Mouse (Mus musculus) embryonic facial prominence, embryonic 11.5 days (tissue): Measurements from ENCODE around the gene H2afy2. TPM values are rescaled to one million over a fixed set of nuclear protein-coding genes. Genes with fewer than 3 reads are reported as not detected.

ENCODE experiments used
- ATAC-seq: fragments of 200-750 bp; cut with Nextera tagmentation; replicated peaks from 2 replicates; pipeline ENCODE4 v1.8.0; 2017; ENCODE audit warnings: low read depth; ENCODE audit not compliant: insufficient number of reproducible peaks, low FRiP score, low TSS enrichment
- DNase-seq: peaks from one replicate; pipeline ENCODE4 v3.0.0-alpha.2; 2015; ENCODE audit warnings: low spot score
- H3K27ac ChIP-seq: fragments of 300-500 bp; sonication (generic); replicated peaks from 2 replicates; pipeline ENCODE4 v1.5.1; 2014; ENCODE audit warnings: mild to moderate bottlenecking, low read depth, low read length, control low read depth
- H3K27me3 ChIP-seq: fragments of 300-500 bp; sonication (generic); 2 replicates; pipeline ENCODE4 v1.6.1; 2014; ENCODE audit warnings: mild to moderate bottlenecking, low read length, moderate library complexity, mixed read lengths; ENCODE audit not compliant: control insufficient read depth, insufficient read depth
- H3K36me3 ChIP-seq: fragments of 300-500 bp; sonication (generic); replicated peaks from 2 replicates; pipeline ENCODE4 v1.6.1; 2014; ENCODE audit warnings: low read depth, mild to moderate bottlenecking, low read length, moderate library complexity, mixed read lengths; ENCODE audit not compliant: control insufficient read depth, insufficient read depth
- H3K4me1 ChIP-seq: fragments of 300-500 bp; sonication (generic); 2 replicates; pipeline ENCODE4 v1.6.1; 2014; ENCODE audit warnings: low read length, mixed read lengths; ENCODE audit not compliant: control insufficient read depth, insufficient read depth
- H3K4me2 ChIP-seq: fragments of 300-500 bp; sonication (generic); 2 replicates; pipeline ENCODE4 v1.6.1; 2014; ENCODE audit warnings: low read depth, mild to moderate bottlenecking, control low read depth, low read length, moderate library complexity
- H3K4me3 ChIP-seq: fragments of 300-500 bp; sonication (generic); 2 replicates; pipeline ENCODE4 v1.5.1; 2014; ENCODE audit warnings: low read depth, low read length, control low read depth
- H3K9ac ChIP-seq: fragments of 300-500 bp; sonication (generic); replicated peaks from 2 replicates; pipeline ENCODE4 v1.6.1; 2014; ENCODE audit warnings: mild to moderate bottlenecking, control low read depth, low read length
- H3K9me3 ChIP-seq: fragments of 300-500 bp; sonication (generic); replicated peaks from 2 replicates; pipeline ENCODE4 v1.6.1; 2016; ENCODE audit warnings: mild to moderate bottlenecking, low read length, inconsistent platforms, mixed read lengths; ENCODE audit not compliant: control insufficient read depth
- WGBS: fragments of 180-500 bp; shearing (Covaris S2); extraction: QIAGEN DNeasy Blood & Tissue Kit; methylation state at CpG from one replicate; pipeline ENCODE4 v1.1.7; 2014; 5-methylcytosine and 5-hydroxymethylcytosine counted together
- polyA plus RNA-seq: library from polyadenylated mRNA; unstranded; fragments of >200 nt; fragmentation: Nextera tagmentation; extraction: Ambion mirVana; gene quantifications from 2 replicates; pipeline ENCODE4 v1.2.1, GENCODE M21; 2014

Gene H2afy2
- polyA plus RNA-seq, 1 experiment from 2014 or later: 335 TPM

DNA sequence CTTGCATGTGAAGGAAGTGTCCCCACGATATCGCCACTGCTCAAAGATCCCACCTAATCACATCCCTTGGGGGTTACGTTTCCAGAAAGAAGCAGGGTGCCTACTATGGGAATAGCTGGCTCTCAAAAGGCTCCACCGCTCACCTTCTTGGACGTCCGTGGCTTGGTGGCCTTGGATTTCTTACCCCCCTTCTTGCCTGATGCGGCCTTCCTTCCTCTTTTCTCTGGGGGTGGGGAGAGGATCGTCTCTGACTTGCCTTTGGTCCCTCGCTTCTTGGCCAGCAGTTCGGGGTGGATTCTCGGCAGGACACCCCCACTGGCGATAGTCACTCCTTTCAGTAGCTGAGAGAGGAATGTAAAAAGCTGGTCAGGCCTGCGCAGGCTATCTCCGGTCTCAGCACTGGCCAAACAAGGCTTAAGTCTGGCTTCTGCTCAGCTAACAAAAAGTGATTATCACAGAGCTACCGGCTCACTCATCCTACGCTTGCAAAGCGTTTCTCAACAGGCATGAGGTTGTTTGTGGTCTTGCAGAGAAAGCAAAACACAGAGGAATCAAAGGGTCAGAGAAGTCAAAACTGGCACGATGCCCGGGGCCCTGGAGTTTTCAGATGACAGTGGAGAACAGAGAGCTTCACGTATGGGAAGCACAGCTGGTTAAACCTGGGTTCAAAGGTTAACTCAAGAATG, 32.3 kb downstream of the H2afy2 start:
- DNase-seq (no peak), ATAC-seq (no peak)
- 78% methylated on average over 20 of the region's 20 CpGs for WGBS
- H3K9me3 ChIP-seq: no peaks in the 10 kb centered on the region
- no peak overlapping the region for H3K9ac ChIP-seq
- peaks cover 32% of the 10 kb centered on the region for H3K36me3 ChIP-seq
- H3K4me3 ChIP-seq: no peak overlapping the region
- H3K27me3 ChIP-seq: no peaks in the 10 kb centered on the region
- no peaks in the 10 kb centered on the region for H3K4me1 ChIP-seq
- H3K4me2 ChIP-seq: no peak overlapping the region
- no peak overlapping the region for H3K27ac ChIP-seq

GRCm38 (mm10) chr10:61750014-61750413, 33.9 kb downstream of the H2afy2 start:
- DNase-seq (no peak), ATAC-seq (no peak)
- H3K27me3 ChIP-seq: no peaks in the 10 kb centered on the region
- H3K4me3 ChIP-seq: no peak overlapping the region
- no peak overlapping the region for H3K4me2 ChIP-seq
- peaks cover 42% of the 10 kb centered on the region for H3K36me3 ChIP-seq
- no peak overlapping the region for H3K9ac ChIP-seq
- no peaks in the 10 kb centered on the region; the same call in 1 of the 2 replicates for H3K9me3 ChIP-seq
- 90% methylated on average over 9 of the region's 9 CpGs for WGBS
- H3K4me1 ChIP-seq: no peaks in the 10 kb centered on the region
- no peak overlapping the region for H3K27ac ChIP-seq

DNA sequence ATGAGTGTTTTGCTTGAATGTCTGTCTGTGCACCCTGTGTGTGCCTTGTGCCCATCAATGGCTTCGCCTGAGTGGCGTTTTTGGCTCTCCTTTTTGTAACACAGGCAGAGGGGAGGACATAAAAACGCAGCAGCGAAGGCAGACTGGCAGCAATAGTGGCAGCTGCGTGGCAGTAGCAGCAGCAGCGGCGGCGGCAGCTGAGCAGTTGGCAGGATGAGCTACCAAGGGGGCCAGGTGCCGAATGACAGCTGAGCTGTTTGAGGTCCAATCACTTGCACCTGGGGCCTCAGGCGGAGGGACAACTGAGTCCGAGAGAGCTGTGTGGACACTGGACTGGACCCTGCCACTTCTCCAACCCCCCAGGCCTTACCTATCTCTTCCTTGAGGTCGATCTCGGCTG, 36.6 kb downstream of the H2afy2 start:
- ATAC-seq: no peak
- H3K4me3 ChIP-seq: no peak overlapping the region
- H3K36me3 ChIP-seq: peaks cover 46% of the 10 kb centered on the region
- no peak for DNase-seq
- H3K9ac ChIP-seq: no peak overlapping the region
- H3K9me3 ChIP-seq: no peaks in the 10 kb centered on the region; the same call in 1 of the 2 replicates
- WGBS: 96% methylated on average over 13 of the region's 13 CpGs
- no peak overlapping the region for H3K4me2 ChIP-seq
- no peak overlapping the region for H3K27ac ChIP-seq
- no peaks in the 10 kb centered on the region for H3K4me1 ChIP-seq
- no peaks in the 10 kb centered on the region for H3K27me3 ChIP-seq

GRCm38 (mm10) chr10:61745133-61745532, 38.8 kb downstream of the H2afy2 start:
- ATAC-seq (no peak), DNase-seq (peak; percentile 67)
- Histone ChIP-seq H3K36me3 (peaks cover 44% of the 10 kb centered on the region), H3K9me3 (no peaks in the 10 kb centered on the region; the same call in 1 of the 2 replicates), H3K4me3 (no peak overlapping the region), H3K4me1 (no peaks in the 10 kb centered on the region), H3K4me2 (no peak overlapping the region), H3K27me3 (no peaks in the 10 kb centered on the region), H3K9ac (no peak overlapping the region), H3K27ac (no peak overlapping the region)
- WGBS: 88% methylated on average over 4 of the region's 4 CpGs

DNA sequence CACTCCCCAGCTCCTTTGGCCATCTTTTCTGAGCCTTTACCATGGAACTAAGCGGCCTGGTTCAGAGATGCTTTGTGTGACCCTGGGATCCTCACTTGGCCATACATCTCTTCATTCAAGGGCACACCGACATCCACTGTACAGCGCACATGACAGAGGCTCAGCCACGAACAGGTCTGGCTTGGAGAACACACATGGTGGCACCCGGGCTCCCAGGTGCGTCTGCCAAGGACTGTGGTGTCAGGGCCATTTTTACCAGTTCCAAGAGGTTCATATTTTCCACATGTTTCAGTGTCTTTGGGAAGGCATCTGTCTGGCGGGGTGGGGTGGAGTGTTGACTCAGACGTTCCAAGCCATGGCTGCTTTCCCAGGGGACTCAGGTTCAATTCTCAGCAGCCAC, 41.6 kb downstream of the H2afy2 start:
- no peak overlapping the region for H3K4me3 ChIP-seq
- H3K27ac ChIP-seq: no peak overlapping the region
- H3K27me3 ChIP-seq: no peaks in the 10 kb centered on the region
- H3K9ac ChIP-seq: no peak overlapping the region
- H3K4me2 ChIP-seq: no peak overlapping the region
- ATAC-seq (no peak), DNase-seq (no peak)
- WGBS: 93% methylated on average over 8 of the region's 8 CpGs
- H3K36me3 ChIP-seq: peaks cover 36% of the 10 kb centered on the region
- H3K4me1 ChIP-seq: no peaks in the 10 kb centered on the region
- no peaks in the 10 kb centered on the region; the same call in 1 of the 2 replicates for H3K9me3 ChIP-seq

DNA sequence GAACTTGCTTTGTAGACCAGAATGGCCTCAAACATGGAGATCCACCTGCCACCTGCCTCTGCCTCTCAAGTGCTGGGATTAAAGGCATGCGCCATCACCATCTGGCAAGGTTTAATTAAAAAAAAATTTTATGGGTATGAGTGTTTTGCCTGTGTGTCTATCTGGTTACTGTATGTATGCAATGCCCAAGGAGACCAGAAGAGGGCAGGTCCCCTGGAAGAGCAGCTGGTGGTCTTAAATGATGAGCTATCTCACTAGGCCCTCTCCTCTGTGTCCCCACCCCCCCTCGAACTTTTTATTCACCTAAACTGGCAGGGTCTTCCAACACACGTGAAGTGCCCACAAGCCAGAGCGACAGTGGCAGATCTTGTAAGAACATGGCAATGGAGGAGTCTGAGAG, 42.1 kb downstream of the H2afy2 start:
- H3K4me1 ChIP-seq: no peaks in the 10 kb centered on the region
- no peaks in the 10 kb centered on the region for H3K27me3 ChIP-seq
- H3K4me3 ChIP-seq: no peak overlapping the region
- H3K9ac ChIP-seq: no peak overlapping the region
- H3K36me3 ChIP-seq: peaks cover 32% of the 10 kb centered on the region
- no peak overlapping the region for H3K4me2 ChIP-seq
- 89% methylated on average over 4 of the region's 4 CpGs for WGBS
- ATAC-seq (no peak), DNase-seq (no peak)
- H3K27ac ChIP-seq: no peak overlapping the region
- no peaks in the 10 kb centered on the region; the same call in 1 of the 2 replicates for H3K9me3 ChIP-seq

GRCm38 (mm10) chr10:61741306-61741705, 42.6 kb downstream of the H2afy2 start:
- Histone ChIP-seq H3K9me3 (no peaks in the 10 kb centered on the region; the same call in 1 of the 2 replicates), H3K4me3 (no peak overlapping the region), H3K4me1 (no peaks in the 10 kb centered on the region), H3K36me3 (peaks cover 29% of the 10 kb centered on the region), H3K27me3 (no peaks in the 10 kb centered on the region), H3K9ac (no peak overlapping the region), H3K4me2 (no peak overlapping the region), H3K27ac (no peak overlapping the region)
- ATAC-seq (no peak), DNase-seq (no peak)
- WGBS: 77% methylated on average over 1 of the region's 1 CpGs

DNA sequence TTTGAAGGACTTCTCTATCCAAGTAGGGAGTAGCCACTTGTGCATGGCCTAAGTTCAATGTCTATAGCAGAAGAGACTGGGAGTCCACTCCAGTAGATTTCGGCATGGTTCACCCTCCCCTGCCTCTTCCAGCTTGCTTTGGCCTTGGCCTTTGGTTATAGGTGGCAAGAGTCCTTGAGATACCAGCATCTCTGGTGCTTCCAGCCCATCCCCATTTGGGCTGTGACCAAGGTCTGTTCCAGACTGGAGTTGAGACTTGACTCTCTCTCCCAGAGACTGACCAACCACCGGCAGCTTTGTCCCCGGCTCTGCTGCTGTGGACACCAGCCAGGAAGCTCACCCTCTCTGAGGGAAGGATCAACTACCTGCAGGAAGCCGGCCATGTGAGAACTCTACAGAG, 45.8 kb downstream of the H2afy2 start:
- no peak overlapping the region for H3K4me2 ChIP-seq
- H3K27ac ChIP-seq: no peak overlapping the region
- no peak overlapping the region for H3K4me3 ChIP-seq
- no peaks in the 10 kb centered on the region for H3K9me3 ChIP-seq
- DNase-seq (no peak), ATAC-seq (no peak)
- no peak overlapping the region for H3K9ac ChIP-seq
- no peaks in the 10 kb centered on the region for H3K27me3 ChIP-seq
- 92% methylated on average over 4 of the region's 4 CpGs for WGBS
- no peaks in the 10 kb centered on the region for H3K4me1 ChIP-seq
- peaks cover 13% of the 10 kb centered on the region for H3K36me3 ChIP-seq
